Mouse (Mus musculus) forebrain, embryonic 16.5 days (tissue): ENCODE measurements at regions not wholly inside any gene's neighbourhood (a gene's known extent, or its start where the extent isn't known, plus 50 kb on each side); places are given as distances from the start of the nearest gene placed in this dataset.

Source experiments
- ATAC-seq: fragments of 200-750 bp; cut with Nextera tagmentation; 2 replicates; pipeline ENCODE4 v1.8.0; 2017; ENCODE audit warnings: mild to moderate bottlenecking, moderate library complexity
- H3K27ac ChIP-seq: fragments of 300-500 bp; sonication (generic); 2 replicates; pipeline ENCODE4 v1.5.1; 2014; ENCODE audit warnings: low read length, control low read depth
- H3K27me3 ChIP-seq: fragments of 300-500 bp; sonication (generic); replicated peaks from 2 replicates; pipeline ENCODE4 v1.6.1; 2014; ENCODE audit warnings: low read length; ENCODE audit not compliant: control insufficient read depth, insufficient read depth
- H3K36me3 ChIP-seq: fragments of 300-500 bp; sonication (generic); 2 replicates; pipeline ENCODE4 v1.6.1; 2014; ENCODE audit not compliant: control insufficient read depth, insufficient read depth
- H3K4me1 ChIP-seq: fragments of 300-500 bp; sonication (generic); replicated peaks from 2 replicates; pipeline ENCODE4 v1.6.1; 2014; ENCODE audit warnings: low read length; ENCODE audit not compliant: control insufficient read depth, insufficient read depth
- H3K4me2 ChIP-seq: fragments of 300-500 bp; sonication (generic); 2 replicates; pipeline ENCODE4 v1.6.1; 2014; ENCODE audit warnings: mild to moderate bottlenecking, low read length, control low read depth
- H3K4me3 ChIP-seq: fragments of 300-500 bp; sonication (generic); replicated peaks from 2 replicates; pipeline ENCODE4 v1.5.1; 2014; ENCODE audit warnings: mild to moderate bottlenecking, low read length, control low read depth
- H3K9ac ChIP-seq: fragments of 300-500 bp; sonication (generic); replicated peaks from 2 replicates; pipeline ENCODE4 v1.6.1; 2014; ENCODE audit warnings: low read depth, low read length, control low read depth
- H3K9me3 ChIP-seq: fragments of 300-500 bp; sonication (generic); 2 replicates; pipeline ENCODE4 v1.6.1; 2016; ENCODE audit warnings: low read length; ENCODE audit not compliant: control insufficient read depth
- WGBS: fragments of 180-500 bp; shearing (Covaris S2); extraction: QIAGEN DNeasy Blood & Tissue Kit; methylation state at CpG from one replicate; pipeline ENCODE4 v1.1.7; 2014; 5-methylcytosine and 5-hydroxymethylcytosine counted together

GRCm38 (mm10) chr3:31423517-31423916 lies 113.3 kb upstream of the Slc7a14 start:
- no peak overlapping the region for H3K27ac ChIP-seq
- no peak for ATAC-seq
- WGBS: 91% methylated on average over 14 of the region's 14 CpGs
- H3K9me3 ChIP-seq: no peaks in the 10 kb centered on the region
- H3K4me3 ChIP-seq: no peak overlapping the region
- H3K9ac ChIP-seq: no peak overlapping the region
- no peak overlapping the region for H3K4me2 ChIP-seq
- no peaks in the 10 kb centered on the region for H3K27me3 ChIP-seq
- no peaks in the 10 kb centered on the region for H3K4me1 ChIP-seq
- no peaks in the 10 kb centered on the region for H3K36me3 ChIP-seq

GRCm38 (mm10) chr3:31408802-31409201 lies 98.6 kb upstream of the Slc7a14 start:
- H3K4me3 ChIP-seq: no peak overlapping the region
- ATAC-seq: no peak
- no peak overlapping the region for H3K9ac ChIP-seq
- no peaks in the 10 kb centered on the region for H3K27me3 ChIP-seq
- no peaks in the 10 kb centered on the region for H3K4me1 ChIP-seq
- no peaks in the 10 kb centered on the region for H3K36me3 ChIP-seq
- no peak overlapping the region for H3K4me2 ChIP-seq
- H3K27ac ChIP-seq: no peak overlapping the region
- H3K9me3 ChIP-seq: no peaks in the 10 kb centered on the region
- 85% methylated on average over 4 of the region's 4 CpGs for WGBS

- Histone ChIP-seq H3K4me2 (no peak overlapping the region), H3K4me1 (no peaks in the 10 kb centered on the region), H3K9me3 (no peaks in the 10 kb centered on the region), H3K27ac (no peak overlapping the region), H3K4me3 (no peak overlapping the region), H3K9ac (no peak overlapping the region), H3K27me3 (no peaks in the 10 kb centered on the region), H3K36me3 (no peaks in the 10 kb centered on the region)
- ATAC-seq: no peak
- WGBS: 19% methylated on average over 1 of the region's 1 CpGs
Observed at GRCm38 (mm10) chr3:31405880-31406279, 95.7 kb upstream of the Slc7a14 start.

GRCm38 (mm10) chr3:31399136-31399535 lies 89.0 kb upstream of the Slc7a14 start:
- Histone ChIP-seq H3K4me2 (no peak overlapping the region), H3K36me3 (no peaks in the 10 kb centered on the region), H3K27me3 (no peaks in the 10 kb centered on the region), H3K9ac (no peak overlapping the region), H3K4me3 (no peak overlapping the region), H3K4me1 (no peaks in the 10 kb centered on the region), H3K27ac (no peak overlapping the region), H3K9me3 (no peaks in the 10 kb centered on the region)
- WGBS: 83% methylated on average over 2 of the region's 2 CpGs
- ATAC-seq: no peak

GRCm38 (mm10) chr3:31394533-31394932 lies 84.4 kb upstream of the Slc7a14 start:
- ATAC-seq: no peak
- Histone ChIP-seq H3K36me3 (no peaks in the 10 kb centered on the region), H3K9me3 (no peaks in the 10 kb centered on the region), H3K4me2 (no peak overlapping the region), H3K4me1 (no peaks in the 10 kb centered on the region), H3K9ac (no peak overlapping the region), H3K27ac (no peak overlapping the region), H3K27me3 (no peaks in the 10 kb centered on the region), H3K4me3 (no peak overlapping the region)
- WGBS: 88% methylated on average over 4 of the region's 4 CpGs

GRCm38 (mm10) chr3:31389955-31390354 lies 79.8 kb upstream of the Slc7a14 start:
- ATAC-seq: no peak
- H3K27me3 ChIP-seq: no peaks in the 10 kb centered on the region
- H3K27ac ChIP-seq: no peak overlapping the region
- H3K4me2 ChIP-seq: no peak overlapping the region
- H3K4me3 ChIP-seq: no peak overlapping the region
- no peak overlapping the region for H3K9ac ChIP-seq
- H3K9me3 ChIP-seq: no peaks in the 10 kb centered on the region
- 80% methylated on average over 2 of the region's 2 CpGs for WGBS
- no peaks in the 10 kb centered on the region for H3K36me3 ChIP-seq
- H3K4me1 ChIP-seq: no peaks in the 10 kb centered on the region

- Histone ChIP-seq H3K4me2 (no peak overlapping the region), H3K27ac (no peak overlapping the region), H3K9ac (no peak overlapping the region), H3K36me3 (no peaks in the 10 kb centered on the region), H3K9me3 (no peaks in the 10 kb centered on the region), H3K4me3 (no peak overlapping the region), H3K27me3 (no peaks in the 10 kb centered on the region), H3K4me1 (no peaks in the 10 kb centered on the region)
- 78% methylated on average over 3 of the region's 3 CpGs for WGBS
- ATAC-seq: no peak
Observed at GRCm38 (mm10) chr3:31375678-31376077, 65.5 kb upstream of the Slc7a14 start.

- Histone ChIP-seq H3K9ac (no peak overlapping the region), H3K4me1 (no peaks in the 10 kb centered on the region), H3K9me3 (no peaks in the 10 kb centered on the region), H3K36me3 (no peaks in the 10 kb centered on the region), H3K4me3 (no peak overlapping the region), H3K27ac (no peak overlapping the region), H3K4me2 (no peak overlapping the region), H3K27me3 (no peaks in the 10 kb centered on the region)
- ATAC-seq: no peak
Observed at GRCm38 (mm10) chr3:31374061-31374460, 63.9 kb upstream of the Slc7a14 start.

GRCm38 (mm10) chr3:31368259-31368658 lies 58.1 kb upstream of the Slc7a14 start:
- no peaks in the 10 kb centered on the region for H3K9me3 ChIP-seq
- 71% methylated on average over 2 of the region's 2 CpGs for WGBS
- no peaks in the 10 kb centered on the region for H3K27me3 ChIP-seq
- H3K36me3 ChIP-seq: no peaks in the 10 kb centered on the region
- no peak overlapping the region for H3K9ac ChIP-seq
- no peak overlapping the region for H3K27ac ChIP-seq
- no peaks in the 10 kb centered on the region for H3K4me1 ChIP-seq
- H3K4me2 ChIP-seq: no peak overlapping the region
- ATAC-seq: no peak
- H3K4me3 ChIP-seq: no peak overlapping the region
